Mouse (Mus musculus): Measurements from ENCODE around the gene Eif2ak4. TPM values are rescaled to one million over a fixed set of nuclear protein-coding genes. Genes with fewer than 3 reads are reported as not detected.

Gene Eif2ak4
- polyA plus RNA-seq (2014; fragmentation: Illumina TruSeq; extraction: RNeasy Lipid Tissue Mini Kit (QIAGEN cat#74804); ENCODE audit: low read depth, low replicate concordance) = 5.1 TPM

GRCm38 (mm10) chr2:118388341-118389335, at the start of gene Eif2ak4:
Gene Eif2ak4, plus strand, starts transcription at chr2:118388618.

GRCm38 (mm10) chr2:118372901-118373571, 15.4 kb upstream of the Eif2ak4 start, which contains the start of gene Gpr176:
Gene Gpr176, minus strand, starts transcription at chr2:118373419.

GRCm38 (mm10) chr2:118479550-118479909, 91.1 kb downstream of the Eif2ak4 start, which contains the start of gene Srp14:
Gene Srp14, minus strand, starts transcription at chr2:118479711.

Other genes starting within 250 kb of the Eif2ak4 start
- not detected for gene Fsip1, start 131.7 kb upstream of the Eif2ak4 start, polyA plus RNA-seq (2014; fragmentation: Illumina TruSeq; extraction: RNeasy Lipid Tissue Mini Kit (QIAGEN cat#74804); ENCODE audit: low read depth, low replicate concordance)
- gene Gpr176, start 15.2 kb upstream of the Eif2ak4 start, polyA plus RNA-seq (2014; fragmentation: Illumina TruSeq; extraction: RNeasy Lipid Tissue Mini Kit (QIAGEN cat#74804); ENCODE audit: low read depth, low replicate concordance) = not detected
- 58.7 TPM for gene Srp14, start 91.1 kb downstream of the Eif2ak4 start, polyA plus RNA-seq (2014; fragmentation: Illumina TruSeq; extraction: RNeasy Lipid Tissue Mini Kit (QIAGEN cat#74804); ENCODE audit: low read depth, low replicate concordance)
- 2.2 TPM for gene Bmf, start 161.1 kb downstream of the Eif2ak4 start, polyA plus RNA-seq (2014; fragmentation: Illumina TruSeq; extraction: RNeasy Lipid Tissue Mini Kit (QIAGEN cat#74804); ENCODE audit: low read depth, low replicate concordance)
- gene Bub1b, start 209.6 kb downstream of the Eif2ak4 start, polyA plus RNA-seq (2014; fragmentation: Illumina TruSeq; extraction: RNeasy Lipid Tissue Mini Kit (QIAGEN cat#74804); ENCODE audit: low read depth, low replicate concordance) = not detected

Measured in liver, adult 10 weeks (tissue).